Mouse (Mus musculus) gonadal fat pad, adult 2 months (tissue): Measurements from ENCODE around the gene Psmd6. TPM values are rescaled to one million over a fixed set of nuclear protein-coding genes. Genes with fewer than 3 reads are reported as not detected.

Experiments used
- DNase-seq: peaks from one replicate; pipeline ENCODE4 v3.0.0-alpha.2; 2012; ENCODE audit warnings: low read depth
- polyA plus RNA-seq: library from polyadenylated mRNA; depleted of rRNA; stranded (reverse); fragments of >200 nt; gene quantifications from 2 replicates; pipeline ENCODE4 v1.2.3, GENCODE M21; 2012; rRNA removed

Psmd6 gene
- polyA plus RNA-seq, result 33.3 and 34.1 TPM in 2 replicates

GRCm38 (mm10) chr14:14120230-14121096 is at the start of gene Psmd6:
Gene Psmd6 (minus strand): TSS chr14:14120984.
- no peak for DNase-seq

- DNase-seq, result no peak
Measured at GRCm38 (mm10) chr14:14110710-14111109, 10.1 kb downstream of the Psmd6 start.

- no peak for DNase-seq
Measured at GRCm38 (mm10) chr14:14104930-14105318, 15.9 kb downstream of the Psmd6 start.

- DNase-seq, result no peak
Measured at GRCm38 (mm10) chr14:14104213-14104929, 16.4 kb downstream of the Psmd6 start.

- DNase-seq, result no peak
Measured at GRCm38 (mm10) chr14:14101296-14101695, 19.5 kb downstream of the Psmd6 start.

- DNase-seq, result no peak
Measured at GRCm38 (mm10) chr14:14100773-14101280, 20.0 kb downstream of the Psmd6 start.

- no peak for DNase-seq
Measured at GRCm38 (mm10) chr14:14098330-14098980, 22.3 kb downstream of the Psmd6 start.

- no peak for DNase-seq
Measured at GRCm38 (mm10) chr14:14090571-14090970, 30.2 kb downstream of the Psmd6 start.

- no peak for DNase-seq
Measured at GRCm38 (mm10) chr14:14088016-14088791, 32.6 kb downstream of the Psmd6 start.

GRCm38 (mm10) chr14:14087348-14087747 is 33.4 kb downstream of the Psmd6 start:
- no peak for DNase-seq

GRCm38 (mm10) chr14:14086711-14087263 is 34.0 kb downstream of the Psmd6 start:
- DNase-seq, result no peak

GRCm38 (mm10) chr14:14083811-14084210 is 37.0 kb downstream of the Psmd6 start:
- DNase-seq, result peak; percentile 46

GRCm38 (mm10) chr14:14080604-14081194 is 40.1 kb downstream of the Psmd6 start:
- DNase-seq, result no peak

GRCm38 (mm10) chr14:14071456-14071855 is 49.3 kb downstream of the Psmd6 start:
- DNase-seq, result no peak

- DNase-seq, result no peak
Measured at GRCm38 (mm10) chr14:14070541-14071315, 50.1 kb downstream of the Psmd6 start.

- no peak for DNase-seq
Measured at GRCm38 (mm10) chr14:14068553-14068952, 52.2 kb downstream of the Psmd6 start.

GRCm38 (mm10) chr14:14067648-14068472 is 52.9 kb downstream of the Psmd6 start:
- no peak for DNase-seq

GRCm38 (mm10) chr14:14066241-14066640 is 54.5 kb downstream of the Psmd6 start:
- no peak for DNase-seq

GRCm38 (mm10) chr14:14065142-14065498 is 55.7 kb downstream of the Psmd6 start:
- no peak for DNase-seq
